Mouse (Mus musculus) telencephalon, adult 2 months (tissue): Measurements from ENCODE around the gene Prkag1.

Source experiments
- DNase-seq: peaks from one replicate; pipeline ENCODE4 v3.0.0-alpha.2; 2011; ENCODE audit warnings: low read depth, low spot score

Gene Prkag1

GRCm38 (mm10) chr15:98830736-98831683 is at the start of gene Prkag1:
TSS of gene Prkag1 (minus strand) at chr15:98831521.
- DNase-seq, result peak; percentile 83

- DNase-seq, result peak; percentile 42
Observed at GRCm38 (mm10) chr15:98877331-98877730, 46.0 kb upstream of the Prkag1 start.

GRCm38 (mm10) chr15:98871916-98872888 is 40.9 kb upstream of the Prkag1 start:
- peak; percentile 97 for DNase-seq

- DNase-seq, result no peak
Observed at GRCm38 (mm10) chr15:98871070-98871915, 40.0 kb upstream of the Prkag1 start, which contains the start of gene Kmt2d. TSS of gene Kmt2d (minus strand) at chr15:98871204.

GRCm38 (mm10) chr15:98870179-98871069 is 39.1 kb upstream of the Prkag1 start:
- DNase-seq, result no peak

GRCm38 (mm10) chr15:98869342-98870178 is 38.2 kb upstream of the Prkag1 start:
- DNase-seq, result no peak

- DNase-seq, result no peak
Observed at GRCm38 (mm10) chr15:98868346-98869063, 37.2 kb upstream of the Prkag1 start.

GRCm38 (mm10) chr15:98867321-98867720 is 36.0 kb upstream of the Prkag1 start:
- DNase-seq, result peak; percentile 75

- DNase-seq, result no peak
Observed at GRCm38 (mm10) chr15:98866501-98866900, 35.2 kb upstream of the Prkag1 start.

GRCm38 (mm10) chr15:98865771-98866170 is 34.5 kb upstream of the Prkag1 start:
- no peak for DNase-seq

- DNase-seq, result no peak
Observed at GRCm38 (mm10) chr15:98864951-98865350, 33.6 kb upstream of the Prkag1 start.

GRCm38 (mm10) chr15:98863451-98863958 is 32.2 kb upstream of the Prkag1 start:
- DNase-seq, result no peak

- DNase-seq, result no peak
Observed at GRCm38 (mm10) chr15:98861701-98862410, 30.5 kb upstream of the Prkag1 start.

GRCm38 (mm10) chr15:98860921-98861320 is 29.6 kb upstream of the Prkag1 start:
- no peak for DNase-seq

GRCm38 (mm10) chr15:98859319-98860043 is 28.2 kb upstream of the Prkag1 start:
- DNase-seq, result no peak

GRCm38 (mm10) chr15:98854214-98854613 is 22.9 kb upstream of the Prkag1 start:
- DNase-seq, result no peak
